Mouse (Mus musculus): ENCODE data around the gene Sema5b.

DNA sequence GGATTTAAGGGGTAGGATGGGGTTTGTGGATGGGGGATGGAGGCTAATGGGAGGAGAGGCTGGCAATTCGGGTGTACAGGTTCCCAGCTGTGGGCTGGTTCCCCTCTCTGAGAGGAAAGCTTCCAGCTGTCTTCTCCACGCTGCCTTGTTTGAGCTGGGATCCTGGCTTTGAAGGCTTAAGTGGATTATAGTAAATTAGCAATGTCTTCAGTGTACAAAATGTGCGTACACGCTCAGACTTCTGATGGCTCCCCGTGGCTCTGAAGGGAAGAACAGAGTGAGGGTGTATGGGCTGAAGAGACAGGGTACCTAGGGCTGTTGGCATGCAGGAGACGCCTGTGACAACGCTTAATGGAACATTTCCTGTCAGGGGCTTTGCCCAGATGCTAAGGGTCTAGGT, 83.0 kb downstream of the Sema5b start:
- no peak for TF ChIP-seq CHD2 (IDR thresholded peaks at IDR 0.05; ENCODE audit: low read depth, low read length)
- TF ChIP-seq ZNF384 (IDR thresholded peaks at IDR 0.05; ENCODE audit: low read depth, low read length) = no peak
- no peak for TF ChIP-seq HCFC1 (IDR thresholded peaks at IDR 0.05; ENCODE audit: borderline replicate concordance, insufficient read depth, low read length)
- TF ChIP-seq MAFK (IDR thresholded peaks at IDR 0.05; ENCODE audit: insufficient read depth, low read depth, low read length) = no peak

Measured in ES-E14 (cell line).